ENCODE assay signal across 7 mouse cellular contexts in the genomic region with DNA sequence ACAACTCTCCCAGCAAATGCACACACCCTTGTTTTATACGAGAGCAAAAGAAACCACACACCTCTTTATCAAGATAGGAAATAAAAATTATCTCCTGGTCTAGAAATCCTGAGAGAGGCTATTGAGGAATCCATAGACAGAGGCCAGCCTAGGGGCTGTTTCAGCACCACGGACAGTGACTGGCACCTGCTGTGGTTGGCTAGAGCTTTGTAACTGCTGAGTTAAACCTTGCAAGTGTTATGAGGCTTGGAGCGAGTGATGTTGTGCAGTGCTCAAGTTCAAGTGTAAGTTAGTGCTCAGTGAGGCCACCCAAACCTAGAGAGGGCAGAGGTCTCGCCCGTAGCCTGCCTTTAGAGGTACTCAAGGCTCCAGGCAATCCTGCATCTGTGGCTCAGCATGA. TPM values are rescaled to one million over a fixed set of nuclear protein-coding genes. Genes with fewer than 3 reads are reported as not detected.
A peak's percentile ranks its signal among the peaks of the same experiment; 100 is the strongest.
DNase-seq lines count a peak whose midpoint lies in the region; ATAC-seq lines count a peak whose summit lies in the region.

No protein-coding gene starts in this region.

- no peak overlapping the region for H3K9ac ChIP-seq in midbrain, embryonic 13.5 days (replicated peaks)
- H3K9ac ChIP-seq in embryonic facial prominence, embryonic 11.5 days (replicated peaks; ENCODE audit: low read length), result no peak overlapping the region

- DNase-seq in midbrain, embryonic 10.5 days (ENCODE audit: low spot score), result peak; percentile 64
- DNase-seq in adipocyte (ENCODE audit: low spot score), result peak; percentile 64
- DNase-seq in embryonic facial prominence, embryonic 11.5 days (ENCODE audit: low spot score), result peak; percentile 85
- DNase-seq in right cerebral cortex, postnatal 14 days, result no peak
- no peak for DNase-seq in cerebellum, adult 18-20 months

- no peak overlapping the region for H3K27ac ChIP-seq in midbrain, embryonic 10.5 days (replicated peaks)
- H3K27ac ChIP-seq in midbrain, embryonic 13.5 days, result no peak overlapping the region
- H3K27ac ChIP-seq in embryonic facial prominence, embryonic 11.5 days (replicated peaks; ENCODE audit: low read depth, low read length), result no peak overlapping the region

- H3K4me3 ChIP-seq in midbrain, embryonic 10.5 days, result no peak overlapping the region
- H3K4me3 ChIP-seq in midbrain, embryonic 13.5 days (replicated peaks), result no peak overlapping the region
- H3K4me3 ChIP-seq in embryonic facial prominence, embryonic 11.5 days (ENCODE audit: low read depth, low read length), result no peak overlapping the region

- H3K27me3 ChIP-seq in midbrain, embryonic 10.5 days (ENCODE audit: low read depth, poor library complexity, severe bottlenecking), result peaks cover 19% of the 10 kb centered on the region
- peaks cover 9% of the 10 kb centered on the region; the same call in 1 of the 2 replicates for H3K27me3 ChIP-seq in midbrain, embryonic 13.5 days
- no peaks in the 10 kb centered on the region for H3K27me3 ChIP-seq in embryonic facial prominence, embryonic 11.5 days (ENCODE audit: control insufficient read depth, insufficient read depth, low read length)

- H3K4me1 ChIP-seq in midbrain, embryonic 10.5 days, result peaks cover 19% of the 10 kb centered on the region
- peaks cover 34% of the 10 kb centered on the region for H3K4me1 ChIP-seq in midbrain, embryonic 13.5 days (replicated peaks)
- no peaks in the 10 kb centered on the region for H3K4me1 ChIP-seq in embryonic facial prominence, embryonic 11.5 days (ENCODE audit: control insufficient read depth, insufficient read depth, low read length)

- WGBS in midbrain, embryonic 10.5 days, result 22% methylated on average over 5 of the region's 5 CpGs
- WGBS in midbrain, embryonic 13.5 days, result 24% methylated on average over 5 of the region's 5 CpGs
- 16% methylated on average over 5 of the region's 5 CpGs for WGBS in embryonic facial prominence, embryonic 11.5 days

- no peaks in the 10 kb centered on the region for H3K36me3 ChIP-seq in midbrain, embryonic 10.5 days
- no peaks in the 10 kb centered on the region for H3K36me3 ChIP-seq in midbrain, embryonic 13.5 days
- no peaks in the 10 kb centered on the region for H3K36me3 ChIP-seq in embryonic facial prominence, embryonic 11.5 days (replicated peaks; ENCODE audit: control insufficient read depth, insufficient read depth, low read depth, low read length)

- ATAC-seq in midbrain, embryonic 13.5 days, result no peak
- no peak for ATAC-seq in embryonic facial prominence, embryonic 11.5 days (replicated peaks; ENCODE audit: insufficient number of reproducible peaks, low FRiP score, low TSS enrichment, low read depth)
- peak; percentile 83 for ATAC-seq in megakaryocyte-erythroid progenitor cell, adult 5-6 weeks (replicated peaks; ENCODE audit: low FRiP score, low TSS enrichment, poor library complexity, severe bottlenecking)

- H3K4me2 ChIP-seq in midbrain, embryonic 13.5 days (replicated peaks), result no peak overlapping the region
- no peak overlapping the region for H3K4me2 ChIP-seq in embryonic facial prominence, embryonic 11.5 days (ENCODE audit: low read depth, low read length)

- no peaks in the 10 kb centered on the region for H3K9me3 ChIP-seq in midbrain, embryonic 10.5 days (replicated peaks)
- no peaks in the 10 kb centered on the region for H3K9me3 ChIP-seq in midbrain, embryonic 13.5 days
- no peaks in the 10 kb centered on the region for H3K9me3 ChIP-seq in embryonic facial prominence, embryonic 11.5 days (replicated peaks; ENCODE audit: control insufficient read depth, low read length)

RNA-seq across cellular contexts. Expression of gene Disp3, which starts 5.6 kb away (rescaled TPM):
- 3.2 and 3.7 TPM in 2 replicates for polyA plus RNA-seq in midbrain, embryonic 10.5 days (2016; fragmentation: Nextera tagmentation; extraction: Ambion mirVana)
- polyA plus RNA-seq in midbrain, embryonic 13.5 days (2015; fragmentation: Nextera tagmentation; extraction: Ambion mirVana), result 11.1 and 12.0 TPM in 2 replicates
- 0.86 and 1.1 TPM in 2 replicates for polyA plus RNA-seq in embryonic facial prominence, embryonic 11.5 days (2014; fragmentation: Nextera tagmentation; extraction: Ambion mirVana)
- not detected in 2 replicates for total RNA-seq in megakaryocyte-erythroid progenitor cell, adult 5-6 weeks (2014; fragmentation: Nextera tagmentation)
- not detected in 2 replicates for total RNA-seq in megakaryocyte-erythroid progenitor cell, adult 5-6 weeks (2017)

Comparison
In these comparisons a context has a peak if more than half of its experiments do, and no peak if none do; other contexts are left out.
1. DNase-seq: peak in midbrain, embryonic 10.5 days (single experiment), adipocyte (single experiment) and embryonic facial prominence, embryonic 11.5 days (single experiment); none in right cerebral cortex, postnatal 14 days (single experiment) and cerebellum, adult 18-20 months (0 of 2).